In genomic region chr4:132735894-132736293, GRCm38 (mm10) we compare ENCODE assay signal across 1 mouse cellular context.
TF ChIP-seq lines count a peak whose summit lies in the region.

No protein-coding gene starts in this region.

TF ChIP-seq in MEL, 35 proteins besides CTCF, POLR2A, EP300 and RAD21 (continued from another document):
- TF ChIP-seq MAX (IDR thresholded peaks at IDR 0.05; ENCODE audit: low read length) = no peak
- TF ChIP-seq BHLHE40 (IDR thresholded peaks at IDR 0.05; ENCODE audit: borderline replicate concordance, low read depth, low read length) = no peak
- TF ChIP-seq HCFC1 (IDR thresholded peaks at IDR 0.05; ENCODE audit: low read depth, low read length) = no peak
